Mouse (Mus musculus) G1E (cell line): ENCODE results near the gene Papola. TPM values are rescaled to one million over a fixed set of nuclear protein-coding genes. Genes with fewer than 3 reads are reported as not detected.

Experiments
- ATAC-seq: 2 replicates; pipeline ENCODE4 v1.8.0; 2016; ENCODE audit warnings: mild to moderate bottlenecking; ENCODE audit not compliant: insufficient number of reproducible peaks, poor library complexity, low FRiP score, severe bottlenecking; ENCODE audit errors: extremely low read depth
- DNase-seq: peaks from one replicate; pipeline ENCODE4 v3.0.0; 2012; ENCODE audit warnings: low spot score
- H3K27me3 ChIP-seq: 2 replicates; pipeline ENCODE4 v1.6.1; 2012; ENCODE audit warnings: mild to moderate bottlenecking, low read length, inconsistent platforms; ENCODE audit not compliant: insufficient read depth
- H3K36me3 ChIP-seq: replicated peaks from 2 replicates; pipeline ENCODE3; 2012; ENCODE audit warnings: mild to moderate bottlenecking, inconsistent platforms
- H3K4me1 ChIP-seq: 2 replicates; pipeline ENCODE4 v1.6.1; 2012; ENCODE audit warnings: low read depth, low read length, inconsistent platforms, mixed read lengths; ENCODE audit not compliant: insufficient read depth
- H3K4me3 ChIP-seq: 2 replicates; pipeline ENCODE4 v1.5.1; 2012; ENCODE audit warnings: low read depth, mild to moderate bottlenecking, inconsistent platforms, low read length, moderate library complexity, mixed read lengths
- H3K9me3 ChIP-seq: replicated peaks from 2 replicates; pipeline ENCODE4 v1.6.1; 2012; ENCODE audit warnings: inconsistent platforms
- CTCF ChIP-seq: IDR thresholded peaks from 2 replicates; pipeline ENCODE4 v1.5.1; 2012; ENCODE audit warnings: low read depth, low read length, inconsistent platforms, mixed read lengths
- GATA1 ChIP-seq: IDR thresholded peaks from 2 replicates; pipeline ENCODE4 v1.6.1; 2012; ENCODE audit warnings: borderline replicate concordance, low read length, inconsistent platforms, mixed read lengths
- GATA2 ChIP-seq: IDR thresholded peaks from 2 replicates; pipeline ENCODE4 v1.6.1; 2012; ENCODE audit warnings: low read depth, low read length, inconsistent platforms, borderline replicate concordance
- POLR2AphosphoS5 ChIP-seq: IDR thresholded peaks from 2 replicates; pipeline ENCODE4 v1.6.1; 2012; ENCODE audit warnings: low read depth, low read length, inconsistent platforms; ENCODE audit not compliant: insufficient replicate concordance
- TAL1 ChIP-seq: conservative IDR thresholded peaks from 2 replicates; pipeline ENCODE4 v1.6.1; 2012; ENCODE audit warnings: low read depth, low read length, inconsistent platforms, mixed read lengths
- polyA plus RNA-seq: library from polyadenylated mRNA; stranded (reverse); fragments of >175 nt; gene quantifications from 2 replicates; pipeline ENCODE4 v1.2.3, GENCODE M21; 2012
- total RNA-seq, 2 experiments: library from RNA; stranded (forward) in 1 of 2; stranded (reverse) in 1 of 2; fragments of 200-1000 nt in 1 of 2; fragments of >200 nt in 1 of 2; fragmentation: Nextera tagmentation in 1 of 2; gene quantifications; 2 replicates each; pipeline ENCODE4 v1.2.3; 2014 to 2017

Gene Papola
- total and polyA plus RNA-seq, 3 experiments = 258 to 661 (median 625) TPM

- H3K4me1 ChIP-seq = peaks cover 14% of the 10 kb centered on the region
- H3K27me3 ChIP-seq = peaks cover 8% of the 10 kb centered on the region; the same call in 1 of the 2 replicates
- no peak overlapping the region for H3K4me3 ChIP-seq
- DNase-seq (no peak), ATAC-seq (no peak)
- peaks cover 4% of the 10 kb centered on the region for H3K9me3 ChIP-seq
- H3K36me3 ChIP-seq = no peaks in the 10 kb centered on the region
- TF ChIP-seq POLR2AphosphoS5 (no peak), CTCF (no peak), TAL1 (no peak), GATA1 (no peak), GATA2 (no peak)
Measured at GRCm38 (mm10) chr12:105769700-105770099, 14.8 kb upstream of the Papola start.

GRCm38 (mm10) chr12:105774871-105775270 is 9.6 kb upstream of the Papola start:
- DNase-seq (no peak), ATAC-seq (no peak)
- H3K4me3 ChIP-seq = no peak overlapping the region
- TF ChIP-seq TAL1 (no peak), GATA2 (no peak), CTCF (no peak), GATA1 (no peak), POLR2AphosphoS5 (no peak)
- H3K9me3 ChIP-seq = no peaks in the 10 kb centered on the region
- H3K4me1 ChIP-seq = peaks cover 12% of the 10 kb centered on the region
- no peaks in the 10 kb centered on the region; the same call in 1 of the 2 replicates for H3K27me3 ChIP-seq
- H3K36me3 ChIP-seq = no peaks in the 10 kb centered on the region

GRCm38 (mm10) chr12:105777651-105778050 is 6.8 kb upstream of the Papola start:
- no peak for ATAC-seq
- no peak overlapping the region for H3K4me3 ChIP-seq
- no peak for DNase-seq
- H3K36me3 ChIP-seq = no peaks in the 10 kb centered on the region
- TF ChIP-seq TAL1 (no peak), CTCF (no peak), GATA1 (no peak), POLR2AphosphoS5 (no peak), GATA2 (no peak)
- no peaks in the 10 kb centered on the region; the same call in 1 of the 2 replicates for H3K27me3 ChIP-seq
- peaks cover 4% of the 10 kb centered on the region; the same call in 1 of the 2 replicates for H3K4me1 ChIP-seq
- H3K9me3 ChIP-seq = no peaks in the 10 kb centered on the region

- Histone ChIP-seq H3K27me3 (no peaks in the 10 kb centered on the region), H3K9me3 (no peaks in the 10 kb centered on the region), H3K4me1 (peaks cover 46% of the 10 kb centered on the region), H3K4me3 (peak overlapping the region; percentile 89), H3K36me3 (peaks cover 37% of the 10 kb centered on the region)
- ATAC-seq (peak; percentile 41), DNase-seq (peak; percentile 91)
- TF ChIP-seq CTCF (no peak), GATA2 (no peak), POLR2AphosphoS5 (no peak), GATA1 (no peak), TAL1 (no peak)
Measured at GRCm38 (mm10) chr12:105785000-105785774, 693 bp downstream of the Papola start.

- peaks cover 52% of the 10 kb centered on the region for H3K4me1 ChIP-seq
Measured at GRCm38 (mm10) chr12:105786113-105786512, 1.6 kb downstream of the Papola start.

GRCm38 (mm10) chr12:105787626-105788025 is 3.1 kb downstream of the Papola start:
- peaks cover 59% of the 10 kb centered on the region for H3K4me1 ChIP-seq
- DNase-seq = no peak
- TF ChIP-seq POLR2AphosphoS5 (no peak), CTCF (no peak), TAL1 (no peak), GATA2 (no peak), GATA1 (no peak)

More at GRCm38 (mm10) chr12:105786113-105786512, 1.6 kb downstream of the Papola start:
- peak overlapping the region; percentile 89 for H3K4me3 ChIP-seq
- peaks cover 46% of the 10 kb centered on the region for H3K36me3 ChIP-seq
- DNase-seq (no peak), ATAC-seq (no peak)
- H3K9me3 ChIP-seq = no peaks in the 10 kb centered on the region
- H3K27me3 ChIP-seq = no peaks in the 10 kb centered on the region
- no peak for TF ChIP-seq POLR2AphosphoS5
- no peak for TF ChIP-seq CTCF
- TF ChIP-seq GATA1 = no peak
- no peak for TF ChIP-seq TAL1
- TF ChIP-seq GATA2 = no peak

More at GRCm38 (mm10) chr12:105787626-105788025, 3.1 kb downstream of the Papola start:
- Histone ChIP-seq H3K9me3 (no peaks in the 10 kb centered on the region), H3K27me3 (no peaks in the 10 kb centered on the region), H3K4me3 (no peak overlapping the region; the same call in 1 of the 2 replicates), H3K36me3 (peaks cover 56% of the 10 kb centered on the region)
- ATAC-seq = no peak
